Mouse (Mus musculus): ENCODE measurements at regions not wholly inside any gene's neighbourhood (a gene's known extent, or its start where the extent isn't known, plus 50 kb on each side); places are given as distances from the start of the nearest gene placed in this dataset.
A peak's percentile ranks its signal among the peaks of the same experiment; 100 is the strongest.

GRCm38 (mm10) chr7:72503756-72504155 lies 197.3 kb upstream of the Mctp2 start:
- no peak for DNase-seq

- DNase-seq: no peak
Observed at GRCm38 (mm10) chr7:72504268-72504667, 197.9 kb upstream of the Mctp2 start.

GRCm38 (mm10) chr7:72505732-72506460 lies 199.5 kb upstream of the Mctp2 start:
- DNase-seq: no peak

- DNase-seq: no peak
Observed at GRCm38 (mm10) chr7:72507946-72508345, 201.5 kb upstream of the Mctp2 start.

- no peak for DNase-seq
Observed at GRCm38 (mm10) chr7:72510116-72510515, 203.7 kb upstream of the Mctp2 start.

- DNase-seq: no peak
Observed at GRCm38 (mm10) chr7:72513446-72513845, 207.0 kb upstream of the Mctp2 start.

GRCm38 (mm10) chr7:72514851-72515250 lies 208.4 kb upstream of the Mctp2 start:
- DNase-seq: no peak

GRCm38 (mm10) chr7:72518421-72518972 lies 212.1 kb upstream of the Mctp2 start:
- no peak for DNase-seq

GRCm38 (mm10) chr7:72519359-72520115 lies 213.1 kb upstream of the Mctp2 start:
- DNase-seq: no peak

GRCm38 (mm10) chr7:72528873-72529272 lies 222.5 kb upstream of the Mctp2 start:
- DNase-seq: no peak

GRCm38 (mm10) chr7:72538288-72538687 lies 231.9 kb upstream of the Mctp2 start:
- DNase-seq: no peak

- no peak for DNase-seq
Observed at GRCm38 (mm10) chr7:72539915-72540314, 233.5 kb upstream of the Mctp2 start.

GRCm38 (mm10) chr7:72541521-72542478 lies 235.4 kb upstream of the Mctp2 start:
- DNase-seq: no peak

- DNase-seq: no peak
Observed at GRCm38 (mm10) chr7:72543501-72543900, 237.1 kb upstream of the Mctp2 start.

GRCm38 (mm10) chr7:72543946-72544345 lies 237.5 kb upstream of the Mctp2 start:
- DNase-seq: peak; percentile 20

- DNase-seq: no peak
Observed at GRCm38 (mm10) chr7:72567378-72567777, 261.0 kb upstream of the Mctp2 start.

- no peak for DNase-seq
Observed at GRCm38 (mm10) chr7:72569177-72569576, 262.8 kb upstream of the Mctp2 start.

- no peak for DNase-seq
Observed at GRCm38 (mm10) chr7:72574316-72574715, 267.9 kb upstream of the Mctp2 start.

GRCm38 (mm10) chr7:72584427-72584826 lies 278.0 kb upstream of the Mctp2 start:
- no peak for DNase-seq

GRCm38 (mm10) chr7:72589241-72589668 lies 282.8 kb upstream of the Mctp2 start:
- no peak for DNase-seq

GRCm38 (mm10) chr7:72590351-72591115 lies 284.1 kb upstream of the Mctp2 start:
- no peak for DNase-seq

Data from adrenal gland, postnatal 25 days (tissue).